Mouse (Mus musculus) small intestine, adult 2 months (tissue): ENCODE measurements around the gene Aqp6.

ENCODE experiments used
- CTCF ChIP-seq: fragments of 200-500 bp; IDR thresholded peaks from 2 replicates; pipeline ENCODE4 v1.5.1; 2012; ENCODE audit warnings: low read depth, mild to moderate bottlenecking, control low read depth, inconsistent platforms, low read length, moderate library complexity, mixed read lengths; ENCODE audit not compliant: insufficient replicate concordance, insufficient read length; ENCODE audit errors: extremely low read depth
- POLR2A ChIP-seq: fragments of 200-500 bp; IDR thresholded peaks from 2 replicates; pipeline ENCODE4 v1.6.1; 2012; ENCODE audit warnings: low read depth, mild to moderate bottlenecking, control low read depth, inconsistent platforms, low read length, moderate library complexity

GRCm38 (mm10) chr15:99600986-99601822 lies at the start of gene Aqp6:
- no peak for TF ChIP-seq CTCF
- TF ChIP-seq POLR2A = no peak
